Mouse (Mus musculus) ES-Bruce4 (cell line): ENCODE data around the gene Kcnh6. TPM values are rescaled to one million over a fixed set of nuclear protein-coding genes. Genes with fewer than 3 reads are reported as not detected.

Experiments used
- H3K27ac ChIP-seq: 2 replicates; pipeline ENCODE4 v1.5.1; 2012; ENCODE audit warnings: low read length, inconsistent platforms; ENCODE audit not compliant: insufficient read depth
- H3K27me3 ChIP-seq: 2 replicates; pipeline ENCODE4 v1.6.1; 2012; ENCODE audit warnings: mild to moderate bottlenecking, low read length, inconsistent platforms; ENCODE audit not compliant: control insufficient read depth, poor library complexity, insufficient read depth, severe bottlenecking
- H3K36me3 ChIP-seq: 2 replicates; pipeline ENCODE4 v1.6.1; 2012; ENCODE audit warnings: inconsistent platforms, mild to moderate bottlenecking, low read length, moderate library complexity; ENCODE audit not compliant: control insufficient read depth, poor library complexity, insufficient read depth, severe bottlenecking
- H3K4me1 ChIP-seq: one replicate; pipeline ENCODE4 v1.8.1; 2011; ENCODE audit warnings: low read length; ENCODE audit not compliant: control insufficient read depth, insufficient read depth
- H3K4me3 ChIP-seq: 2 replicates; pipeline ENCODE4 v1.5.1; 2011; ENCODE audit warnings: low read depth, mild to moderate bottlenecking, low read length
- H3K9ac ChIP-seq: 2 replicates; pipeline ENCODE4 v1.6.1; 2012; ENCODE audit warnings: low read depth, mild to moderate bottlenecking, inconsistent platforms; ENCODE audit not compliant: poor library complexity, severe bottlenecking
- H3K9me3 ChIP-seq: replicated peaks from 2 replicates; pipeline ENCODE4 v1.6.1; 2012; ENCODE audit warnings: mild to moderate bottlenecking, low read length, inconsistent platforms; ENCODE audit not compliant: control insufficient read depth, poor library complexity, insufficient read depth, severe bottlenecking
- CTCF ChIP-seq: IDR thresholded peaks from one replicate; pipeline ENCODE4 v1.8.1; 2011; ENCODE audit warnings: low read depth, low read length
- EP300 ChIP-seq: IDR thresholded peaks from 2 replicates; pipeline ENCODE4 v1.6.1; 2011; ENCODE audit warnings: low read depth, low read length; ENCODE audit not compliant: insufficient read depth
- POLR2A ChIP-seq: IDR thresholded peaks from one replicate; pipeline ENCODE4 v1.8.1; 2011; ENCODE audit warnings: low read length; ENCODE audit not compliant: insufficient read depth
- polyA plus RNA-seq: library from polyadenylated mRNA; stranded (reverse); fragments of >200 nt; gene quantifications from 2 replicates; pipeline ENCODE4 v1.2.4, GENCODE M21; 2011; ENCODE audit warnings: low read depth; ENCODE audit not compliant: missing spikeins, insufficient read depth, insufficient read length

Gene Kcnh6
- 0.21 and 0.68 TPM in 2 replicates for polyA plus RNA-seq

- TF ChIP-seq POLR2A: no peak
- no peak for TF ChIP-seq EP300
- TF ChIP-seq CTCF: no peak
- Histone ChIP-seq H3K36me3 (no peaks in the 10 kb centered on the region), H3K4me1 (no peaks in the 10 kb centered on the region), H3K9me3 (no peaks in the 10 kb centered on the region), H3K27ac (no peak within 1 kb of the TSS), H3K27me3 (no peaks in the 10 kb centered on the region), H3K4me3 (peak within 1 kb of the TSS; percentile 57), H3K9ac (no peak within 1 kb of the TSS)
These were observed at the start of gene Kcnh6 for GRCm38 (mm10) chr11:106007821-106008220. Gene Kcnh6 (plus strand): TSS chr11:106008124.

- no peaks in the 10 kb centered on the region for H3K4me1 ChIP-seq
- H3K4me3 ChIP-seq: no peak overlapping the region
- no peak overlapping the region for H3K27ac ChIP-seq
- TF ChIP-seq CTCF (no peak), POLR2A (no peak), EP300 (no peak)
- H3K36me3 ChIP-seq: no peaks in the 10 kb centered on the region
- H3K9ac ChIP-seq: no peak overlapping the region
- H3K27me3 ChIP-seq: no peaks in the 10 kb centered on the region
- H3K9me3 ChIP-seq: no peaks in the 10 kb centered on the region
These were observed 49.4 kb upstream of the Kcnh6 start for GRCm38 (mm10) chr11:105958566-105958965.

GRCm38 (mm10) chr11:105959355-105959754, 48.6 kb upstream of the Kcnh6 start:
- no peaks in the 10 kb centered on the region for H3K27me3 ChIP-seq
- H3K9me3 ChIP-seq: no peaks in the 10 kb centered on the region
- TF ChIP-seq EP300: no peak
- no peak for TF ChIP-seq POLR2A
- peak overlapping the region; percentile 7; the same call in 1 of the 2 replicates for H3K9ac ChIP-seq
- H3K36me3 ChIP-seq: no peaks in the 10 kb centered on the region
- H3K4me1 ChIP-seq: no peaks in the 10 kb centered on the region
- no peak overlapping the region for H3K27ac ChIP-seq
- H3K4me3 ChIP-seq: peak overlapping the region; percentile 8

- H3K36me3 ChIP-seq: no peaks in the 10 kb centered on the region
- peak; percentile 69 for TF ChIP-seq CTCF
- TF ChIP-seq POLR2A: no peak
- H3K4me3 ChIP-seq: no peak overlapping the region
- H3K4me1 ChIP-seq: no peaks in the 10 kb centered on the region
- no peak overlapping the region for H3K9ac ChIP-seq
- no peak overlapping the region for H3K27ac ChIP-seq
- no peaks in the 10 kb centered on the region for H3K9me3 ChIP-seq
- H3K27me3 ChIP-seq: no peaks in the 10 kb centered on the region; the same call in 1 of the 2 replicates
These were observed 43.2 kb upstream of the Kcnh6 start for GRCm38 (mm10) chr11:105964691-105965090.

- Histone ChIP-seq H3K4me3 (no peak overlapping the region), H3K4me1 (no peaks in the 10 kb centered on the region), H3K9me3 (no peaks in the 10 kb centered on the region), H3K36me3 (no peaks in the 10 kb centered on the region), H3K27me3 (no peaks in the 10 kb centered on the region; the same call in 1 of the 2 replicates), H3K27ac (no peak overlapping the region), H3K9ac (no peak overlapping the region)
- TF ChIP-seq EP300 (no peak), CTCF (no peak)
These were observed 41.6 kb upstream of the Kcnh6 start for GRCm38 (mm10) chr11:105966288-105966687.

GRCm38 (mm10) chr11:105967741-105968574, 40.0 kb upstream of the Kcnh6 start, which contains the start of gene Ace:
Gene Ace (plus strand): TSS chr11:105967945.
- Histone ChIP-seq H3K27me3 (no peaks in the 10 kb centered on the region; the same call in 1 of the 2 replicates), H3K27ac (no peak within 1 kb of the TSS), H3K9me3 (no peaks in the 10 kb centered on the region), H3K4me1 (no peaks in the 10 kb centered on the region), H3K4me3 (peak within 1 kb of the TSS; percentile 74), H3K9ac (peak within 1 kb of the TSS; percentile 48), H3K36me3 (no peaks in the 10 kb centered on the region)
- TF ChIP-seq POLR2A (no peak), CTCF (no peak), EP300 (no peak)
